Mouse (Mus musculus) heart, embryonic 16.5 days (tissue): Measurements from ENCODE around the gene Mrps12. TPM values are rescaled to one million over a fixed set of nuclear protein-coding genes. Genes with fewer than 3 reads are reported as not detected.
A peak's percentile ranks its signal among the peaks of the same experiment; 100 is the strongest.
"Not testable (repeated sequence)": the region's sequence is repeated elsewhere in the genome, so short reads cannot be mapped to it uniquely, and the experiment has no call there.

Experiments used
- ATAC-seq: fragments of 200-750 bp; cut with Nextera tagmentation; replicated peaks from 2 replicates; pipeline ENCODE4 v1.8.0; 2017; ENCODE audit warnings: moderate number of reproducible peaks; ENCODE audit not compliant: insufficient read depth, low FRiP score; ENCODE audit errors: extremely low read depth
- H3K27ac ChIP-seq: fragments of 300-500 bp; sonication (generic); 2 replicates; pipeline ENCODE4 v1.5.1; 2014; ENCODE audit warnings: mild to moderate bottlenecking, low read length, control low read depth, moderate library complexity
- H3K27me3 ChIP-seq: fragments of 300-500 bp; sonication (generic); 2 replicates; pipeline ENCODE4 v1.6.1; 2014; ENCODE audit warnings: low read length, mixed read lengths; ENCODE audit not compliant: control insufficient read depth, insufficient read depth
- H3K36me3 ChIP-seq: fragments of 300-500 bp; sonication (generic); 2 replicates; pipeline ENCODE4 v1.6.1; 2014; ENCODE audit not compliant: control insufficient read depth, insufficient read depth
- H3K4me1 ChIP-seq: fragments of 300-500 bp; sonication (generic); 2 replicates; pipeline ENCODE4 v1.6.1; 2014; ENCODE audit warnings: low read length, mixed read lengths; ENCODE audit not compliant: control insufficient read depth, insufficient read depth
- H3K4me2 ChIP-seq: fragments of 300-500 bp; sonication (generic); 2 replicates; pipeline ENCODE4 v1.6.1; 2014; ENCODE audit warnings: low read depth, mild to moderate bottlenecking, control low read depth, low read length
- H3K4me3 ChIP-seq: fragments of 300-500 bp; sonication (generic); 2 replicates; pipeline ENCODE4 v1.5.1; 2014; ENCODE audit warnings: mild to moderate bottlenecking, control low read depth, low read length
- H3K9ac ChIP-seq: fragments of 300-500 bp; sonication (generic); 2 replicates; pipeline ENCODE4 v1.6.1; 2014; ENCODE audit warnings: low read length, control low read depth
- H3K9me3 ChIP-seq: fragments of 300-500 bp; sonication (generic); replicated peaks from 2 replicates; pipeline ENCODE4 v1.6.1; 2016; ENCODE audit warnings: low read length; ENCODE audit not compliant: control insufficient read depth
- WGBS: fragments of 180-500 bp; shearing (Covaris S2); extraction: QIAGEN DNeasy Blood & Tissue Kit; methylation state at CpG from one replicate; pipeline ENCODE4 v1.1.7; 2014; 5-methylcytosine and 5-hydroxymethylcytosine counted together
- polyA plus RNA-seq: library from polyadenylated mRNA; unstranded; fragments of >200 nt; fragmentation: Nextera tagmentation; extraction: Ambion mirVana; gene quantifications from 2 replicates; pipeline ENCODE4 v1.2.1, GENCODE M21; 2015

Mrps12 gene
- polyA plus RNA-seq, 1 experiment from 2014 or later = 122 TPM

- no peaks in the 10 kb centered on the region for H3K27me3 ChIP-seq
- 0 out of 2 replicates have a peak, but pooled peaks cover 2% of the 10 kb centered on the region for H3K36me3 ChIP-seq
- no peak overlapping the region for H3K27ac ChIP-seq
- WGBS = 69% methylated on average over 9 of the region's 9 CpGs
- H3K4me2 ChIP-seq = no peak overlapping the region
- ATAC-seq = no peak
- H3K4me1 ChIP-seq = no peaks in the 10 kb centered on the region
- H3K9me3 ChIP-seq = peaks cover 4% of the 10 kb centered on the region
- H3K9ac ChIP-seq = no peak overlapping the region
- no peak overlapping the region for H3K4me3 ChIP-seq
Observed at GRCm38 (mm10) chr7:28702601-28703143, 38.9 kb downstream of the Mrps12 start.

DNA sequence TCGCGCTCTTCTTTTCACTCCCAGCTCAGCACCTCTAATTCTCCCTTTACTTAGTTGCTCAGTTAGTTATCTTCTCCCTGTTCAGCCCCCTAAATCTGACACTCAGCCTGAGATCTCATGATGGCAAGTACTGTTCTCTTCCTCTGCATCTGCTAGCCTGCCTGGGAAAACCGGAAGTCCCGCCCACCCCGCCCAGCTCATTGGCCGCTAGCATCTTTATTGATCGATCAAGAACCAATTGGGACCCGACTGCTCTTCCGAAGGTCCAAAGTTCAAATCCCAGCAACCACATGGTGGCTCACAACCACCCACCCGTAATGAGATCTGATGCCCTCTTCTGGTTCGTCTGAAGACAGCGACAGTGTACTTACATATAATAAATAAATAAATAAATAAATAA is 40.3 kb downstream of the Mrps12 start:
- not testable (repeated sequence) for H3K4me1 ChIP-seq, H3K4me3 ChIP-seq, H3K27me3 ChIP-seq, H3K9ac ChIP-seq, H3K9me3 ChIP-seq, ATAC-seq, H3K4me2 ChIP-seq, H3K27ac ChIP-seq, H3K36me3 ChIP-seq
- 88% methylated on average over 12 of the region's 12 CpGs for WGBS

DNA sequence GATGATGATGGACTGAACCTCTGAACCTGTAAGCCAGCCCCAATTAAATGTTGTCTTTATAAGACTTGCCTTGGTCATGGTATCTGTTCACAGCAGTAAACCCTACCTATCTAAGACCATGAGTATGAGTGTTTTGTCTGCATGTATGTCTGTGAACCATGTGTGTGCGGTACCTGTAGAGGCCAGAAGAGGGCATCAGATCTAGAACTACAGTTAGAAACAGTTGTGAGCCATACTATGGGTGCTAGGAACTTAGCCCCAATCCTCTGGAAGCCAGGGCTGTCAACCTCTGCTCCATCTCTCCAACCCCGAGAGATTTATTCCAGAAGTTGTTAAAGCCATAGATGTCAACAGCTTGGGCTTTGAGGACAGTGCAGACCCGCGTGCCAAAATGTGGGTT is 41.4 kb downstream of the Mrps12 start:
- H3K27me3 ChIP-seq = no peaks in the 10 kb centered on the region
- WGBS = 93% methylated on average over 4 of the region's 4 CpGs
- H3K36me3 ChIP-seq = 0 out of 2 replicates have a peak, but pooled peaks cover 2% of the 10 kb centered on the region
- H3K4me3 ChIP-seq = no peak overlapping the region
- no peak overlapping the region for H3K27ac ChIP-seq
- H3K4me2 ChIP-seq = no peak overlapping the region
- no peak for ATAC-seq
- H3K9me3 ChIP-seq = peaks cover 4% of the 10 kb centered on the region; the same call in 1 of the 2 replicates
- H3K9ac ChIP-seq = no peak overlapping the region
- no peaks in the 10 kb centered on the region for H3K4me1 ChIP-seq

- H3K27me3 ChIP-seq = peaks cover 12% of the 10 kb centered on the region; the same call in 1 of the 2 replicates
Observed at GRCm38 (mm10) chr7:28697277-28697676, 44.3 kb downstream of the Mrps12 start.

DNA sequence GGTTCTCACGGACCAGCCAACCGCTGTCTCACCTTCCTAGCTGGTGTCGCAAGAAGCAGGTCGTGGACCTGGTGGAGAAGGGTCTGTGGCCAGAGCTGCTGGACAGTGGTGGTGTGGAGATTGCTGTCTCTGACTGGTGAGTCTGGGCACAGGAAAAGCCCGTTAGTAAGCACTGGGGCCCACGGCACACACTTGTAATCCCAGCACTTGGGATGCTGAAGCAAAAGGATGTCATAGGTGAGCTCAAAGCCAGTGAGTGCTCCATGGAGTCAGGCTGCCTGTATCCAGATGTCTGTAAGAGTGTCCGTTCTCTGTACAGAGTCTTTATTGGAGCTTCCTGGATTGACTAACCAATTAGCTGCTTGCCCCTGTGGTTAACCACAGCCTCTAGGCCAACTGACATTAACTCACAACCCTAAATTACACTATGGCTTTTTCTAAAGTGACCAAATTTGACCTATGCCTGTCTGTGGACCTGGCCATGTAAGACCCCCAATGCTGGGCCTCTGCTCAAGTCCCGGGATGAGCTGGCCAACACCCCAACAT is 46.6 kb downstream of the Mrps12 start:
- H3K4me3 ChIP-seq = no peak overlapping the region
- no peaks in the 10 kb centered on the region for H3K36me3 ChIP-seq
- no peak overlapping the region for H3K27ac ChIP-seq
- H3K27me3 ChIP-seq = peaks cover 12% of the 10 kb centered on the region; the same call in 1 of the 2 replicates
- ATAC-seq = no peak
- 55% methylated on average over 8 of the region's 8 CpGs for WGBS
- H3K4me2 ChIP-seq = no peak overlapping the region
- no peak overlapping the region for H3K9ac ChIP-seq
- no peaks in the 10 kb centered on the region for H3K9me3 ChIP-seq
- peaks cover 4% of the 10 kb centered on the region; the same call in 1 of the 2 replicates for H3K4me1 ChIP-seq

More at GRCm38 (mm10) chr7:28697277-28697676, 44.3 kb downstream of the Mrps12 start:
- H3K4me1 ChIP-seq = peaks cover 4% of the 10 kb centered on the region; the same call in 1 of the 2 replicates
- no peak overlapping the region for H3K4me2 ChIP-seq
- ATAC-seq = no peak
- 0 out of 2 replicates have a peak, but pooled peaks cover 2% of the 10 kb centered on the region for H3K36me3 ChIP-seq
- no peak overlapping the region for H3K27ac ChIP-seq
- WGBS = 86% methylated on average over 11 of the region's 11 CpGs
- no peak overlapping the region for H3K9ac ChIP-seq
- H3K9me3 ChIP-seq = peaks cover 4% of the 10 kb centered on the region; the same call in 1 of the 2 replicates
- no peak overlapping the region for H3K4me3 ChIP-seq

GRCm38 (mm10) chr7:28694423-28694822 is 47.2 kb downstream of the Mrps12 start:
- Histone ChIP-seq H3K4me3 (no peak overlapping the region), H3K9ac (no peak overlapping the region), H3K4me1 (peaks cover 4% of the 10 kb centered on the region; the same call in 1 of the 2 replicates), H3K9me3 (no peaks in the 10 kb centered on the region), H3K27me3 (peaks cover 12% of the 10 kb centered on the region; the same call in 1 of the 2 replicates), H3K27ac (no peak overlapping the region), H3K36me3 (no peaks in the 10 kb centered on the region), H3K4me2 (peak overlapping the region; percentile 26; the same call in 1 of the 2 replicates)
- WGBS = 17% methylated on average over 14 of the region's 14 CpGs
- ATAC-seq = no peak

DNA sequence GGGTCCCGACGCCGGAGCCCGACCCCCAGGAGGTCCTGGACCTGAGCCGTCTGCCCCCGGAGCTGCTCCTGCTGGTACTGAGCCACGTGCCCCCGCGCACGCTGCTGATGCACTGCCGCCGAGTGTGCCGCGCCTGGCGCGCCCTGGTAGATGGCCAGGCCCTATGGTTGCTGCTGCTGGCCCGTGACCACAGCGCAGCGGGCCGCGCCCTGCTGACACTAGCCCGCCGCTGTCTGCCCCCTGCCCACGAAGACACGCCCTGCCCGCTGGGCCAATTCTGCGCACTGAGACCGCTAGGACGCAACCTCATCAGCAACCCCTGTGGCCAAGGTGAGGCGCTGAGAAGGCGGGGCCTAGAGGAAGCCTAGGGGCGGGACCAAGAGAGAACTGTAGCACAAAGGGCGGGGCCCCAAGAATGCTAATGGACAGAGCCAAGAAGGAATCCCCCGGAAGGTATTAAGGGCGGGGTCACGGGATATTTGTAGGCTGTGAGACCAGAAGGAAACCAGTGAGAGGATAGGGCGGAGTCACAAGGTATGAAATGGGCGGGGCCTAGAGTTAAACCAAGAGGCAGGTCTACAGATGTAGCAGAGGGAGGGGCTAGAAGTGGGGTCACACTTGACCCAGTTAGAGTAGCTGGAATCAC is 48.2 kb downstream of the Mrps12 start:
- peak overlapping the region; percentile 68 for H3K9ac ChIP-seq
- peaks cover 4% of the 10 kb centered on the region; the same call in 1 of the 2 replicates for H3K4me1 ChIP-seq
- no peaks in the 10 kb centered on the region for H3K9me3 ChIP-seq
- 2% methylated on average over 38 of the region's 38 CpGs for WGBS
- H3K4me3 ChIP-seq = peak overlapping the region; percentile 63
- ATAC-seq = peak; percentile 81
- peak overlapping the region; percentile 94 for H3K4me2 ChIP-seq
- H3K36me3 ChIP-seq = no peaks in the 10 kb centered on the region
- H3K27me3 ChIP-seq = peaks cover 12% of the 10 kb centered on the region; the same call in 1 of the 2 replicates
- no peak overlapping the region for H3K27ac ChIP-seq

DNA sequence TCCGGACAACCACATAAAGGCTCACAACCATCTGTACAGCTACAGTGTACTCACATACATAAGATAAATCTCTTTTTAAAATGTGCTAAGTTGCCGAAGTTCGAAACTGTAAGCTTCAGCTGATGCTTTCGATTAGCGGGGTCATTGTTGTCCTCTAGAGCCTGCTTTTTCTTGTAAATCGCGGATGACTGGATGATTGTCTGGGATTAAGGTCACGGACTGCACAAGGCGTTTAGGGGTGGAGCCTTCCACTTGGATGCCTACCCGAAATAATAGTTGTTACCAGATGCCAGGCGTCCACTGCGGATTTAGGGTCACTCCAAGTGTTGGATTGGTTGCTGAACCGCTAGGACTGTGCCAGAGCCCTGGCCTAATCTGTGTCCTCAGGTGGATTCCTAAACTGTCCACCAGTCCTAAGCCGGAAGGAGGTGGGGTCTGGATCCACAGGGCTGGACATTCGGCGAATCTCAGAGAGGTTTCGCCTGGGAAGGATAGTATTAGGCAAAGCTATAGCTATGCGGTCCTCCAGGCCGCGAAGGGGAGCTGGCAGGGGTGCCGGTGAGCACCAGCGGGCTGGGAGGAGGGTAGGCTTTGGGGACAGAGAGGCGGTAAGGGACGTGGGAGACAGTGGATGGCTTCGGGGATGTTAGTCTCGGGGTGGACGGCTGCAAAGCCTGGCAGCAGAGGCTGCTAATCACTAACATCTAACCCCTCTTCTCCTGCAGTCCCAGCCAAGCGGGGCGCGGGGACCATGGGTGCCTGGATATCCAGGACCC is 48.9 kb downstream of the Mrps12 start, which contains the start of gene Fbxo27:
TSS of gene Fbxo27 (plus strand) at position 305 of the 776 bp plus-strand sequence.
- Histone ChIP-seq H3K4me1 (peaks cover 4% of the 10 kb centered on the region; the same call in 1 of the 2 replicates), H3K4me3 (peak within 1 kb of the TSS; percentile 63), H3K27ac (no peak within 1 kb of the TSS), H3K4me2 (peak within 1 kb of the TSS; percentile 94), H3K9me3 (no peaks in the 10 kb centered on the region), H3K36me3 (no peaks in the 10 kb centered on the region), H3K27me3 (peaks cover 12% of the 10 kb centered on the region; the same call in 1 of the 2 replicates), H3K9ac (peak within 1 kb of the TSS; percentile 68)
- 37% methylated on average over 30 of the region's 30 CpGs for WGBS
- ATAC-seq = peak; percentile 46; the same call in 1 of the 2 replicates
